Mouse (Mus musculus) intestine, postnatal 0 days (tissue): ENCODE results near the gene Paqr5. TPM values are rescaled to one million over a fixed set of nuclear protein-coding genes. Genes with fewer than 3 reads are reported as not detected.

ENCODE experiments used
- ATAC-seq: fragments of 200-750 bp; cut with Nextera tagmentation; 2 replicates; pipeline ENCODE4 v1.8.0; 2017; ENCODE audit warnings: mild to moderate bottlenecking, moderate TSS enrichment, moderate library complexity
- H3K27ac ChIP-seq: fragments of 300-500 bp; sonication (generic); 2 replicates; pipeline ENCODE4 v1.5.1; 2014; ENCODE audit warnings: mild to moderate bottlenecking, low read depth, low read length, moderate library complexity
- H3K27me3 ChIP-seq: fragments of 300-500 bp; sonication (generic); replicated peaks from 2 replicates; pipeline ENCODE4 v1.6.1; 2014; ENCODE audit warnings: low read length, mixed read lengths; ENCODE audit not compliant: control insufficient read depth, insufficient read depth
- H3K36me3 ChIP-seq: fragments of 300-500 bp; sonication (generic); 2 replicates; pipeline ENCODE4 v1.6.1; 2014; ENCODE audit warnings: mild to moderate bottlenecking, moderate library complexity; ENCODE audit not compliant: control insufficient read depth, insufficient read depth
- H3K4me1 ChIP-seq: fragments of 300-500 bp; sonication (generic); replicated peaks from 2 replicates; pipeline ENCODE4 v1.6.1; 2014; ENCODE audit warnings: antibody characterized with exemption, low read length, mixed read lengths; ENCODE audit not compliant: control insufficient read depth, insufficient read depth
- H3K4me2 ChIP-seq: fragments of 300-500 bp; sonication (generic); replicated peaks from 2 replicates; pipeline ENCODE4 v1.6.1; 2014; ENCODE audit warnings: low read depth, mild to moderate bottlenecking, moderate library complexity
- H3K4me3 ChIP-seq: fragments of 300-500 bp; sonication (generic); 2 replicates; pipeline ENCODE4 v1.5.1; 2014; ENCODE audit warnings: low read depth, low read length
- H3K9ac ChIP-seq: fragments of 300-500 bp; sonication (generic); 2 replicates; pipeline ENCODE4 v1.6.1; 2014; ENCODE audit warnings: mild to moderate bottlenecking, low read depth, low read length
- H3K9me3 ChIP-seq: fragments of 300-500 bp; sonication (generic); 2 replicates; pipeline ENCODE4 v1.6.1; 2016; ENCODE audit warnings: mixed run types; ENCODE audit not compliant: control insufficient read depth
- CTCF ChIP-seq: sonication (generic); IDR thresholded peaks from 2 replicates; pipeline ENCODE4 v1.5.1; 2016; ENCODE audit warnings: low read depth, mild to moderate bottlenecking, control low read depth, antibody characterized with exemption, moderate library complexity
- WGBS: fragments of 180-500 bp; shearing (Covaris S2); extraction: QIAGEN DNeasy Blood & Tissue Kit; methylation state at CpG from one replicate; pipeline ENCODE4 v1.1.7; 2014; 5-methylcytosine and 5-hydroxymethylcytosine counted together
- polyA plus RNA-seq: library from polyadenylated mRNA; unstranded; fragments of >200 nt; fragmentation: Nextera tagmentation; extraction: Ambion mirVana; gene quantifications from 2 replicates; pipeline ENCODE4 v1.2.1, GENCODE M21; 2015

The Paqr5 gene
- polyA plus RNA-seq, 1 experiment from 2014 or later = 5.1 TPM

GRCm38 (mm10) chr9:61907621-61908295 lies 118.9 kb downstream of the Paqr5 start:
- no peak overlapping the region for H3K4me2 ChIP-seq
- H3K27me3 ChIP-seq = no peaks in the 10 kb centered on the region
- H3K27ac ChIP-seq = no peak overlapping the region
- H3K9me3 ChIP-seq = no peaks in the 10 kb centered on the region
- H3K36me3 ChIP-seq = peaks cover 16% of the 10 kb centered on the region
- WGBS = 83% methylated on average over 4 of the region's 4 CpGs
- H3K4me1 ChIP-seq = no peaks in the 10 kb centered on the region
- no peak for TF ChIP-seq CTCF
- H3K9ac ChIP-seq = no peak overlapping the region
- ATAC-seq = no peak
- H3K4me3 ChIP-seq = no peak overlapping the region

- no peaks in the 10 kb centered on the region for H3K4me1 ChIP-seq
- ATAC-seq = no peak
- no peak overlapping the region for H3K4me3 ChIP-seq
- H3K9ac ChIP-seq = no peak overlapping the region
- peak; percentile 78 for TF ChIP-seq CTCF
- no peak overlapping the region for H3K27ac ChIP-seq
- H3K36me3 ChIP-seq = peaks cover 7% of the 10 kb centered on the region
- no peaks in the 10 kb centered on the region for H3K27me3 ChIP-seq
- no peaks in the 10 kb centered on the region for H3K9me3 ChIP-seq
- no peak overlapping the region for H3K4me2 ChIP-seq
- whole genome bisulfite sequencing = 60% methylated on average over 10 of the region's 10 CpGs
Measured at GRCm38 (mm10) chr9:61906912-61907311, 119.7 kb downstream of the Paqr5 start.

- H3K4me1 ChIP-seq = no peaks in the 10 kb centered on the region
- no peak for TF ChIP-seq CTCF
- H3K9me3 ChIP-seq = no peaks in the 10 kb centered on the region
- WGBS = 71% methylated on average over 5 of the region's 5 CpGs
- no peak overlapping the region for H3K4me2 ChIP-seq
- no peak for ATAC-seq
- no peak overlapping the region for H3K27ac ChIP-seq
- H3K9ac ChIP-seq = no peak overlapping the region
- H3K36me3 ChIP-seq = no peaks in the 10 kb centered on the region
- no peaks in the 10 kb centered on the region for H3K27me3 ChIP-seq
- no peak overlapping the region for H3K4me3 ChIP-seq
Measured at GRCm38 (mm10) chr9:61905576-61905975, 121.1 kb downstream of the Paqr5 start.

GRCm38 (mm10) chr9:61904201-61904600 lies 122.5 kb downstream of the Paqr5 start:
- WGBS = 27% methylated on average over 7 of the region's 7 CpGs
- Histone ChIP-seq H3K36me3 (no peaks in the 10 kb centered on the region), H3K4me3 (no peak overlapping the region), H3K4me2 (no peak overlapping the region), H3K27me3 (no peaks in the 10 kb centered on the region), H3K9me3 (no peaks in the 10 kb centered on the region), H3K27ac (no peak overlapping the region), H3K9ac (no peak overlapping the region), H3K4me1 (no peaks in the 10 kb centered on the region)
- ATAC-seq = no peak
- TF ChIP-seq CTCF = no peak

Other genes starting within 250 kb of the Paqr5 start
- gene Rplp1, start 112.3 kb downstream of the Paqr5 start, polyA plus RNA-seq = 1,118 and 1,197 TPM in 2 replicates
- gene Kif23, start 80.1 kb downstream of the Paqr5 start, polyA plus RNA-seq = 14.8 and 16.2 TPM in 2 replicates
- gene Glce, start 95.8 kb upstream of the Paqr5 start, polyA plus RNA-seq = 8.1 and 10.9 TPM in 2 replicates